Mouse (Mus musculus) T-helper 1 cell (primary cell): Measurements from ENCODE around the gene Nrxn1.

Experiments used
- in situ Hi-C: fragments of 300-600 bp; cut with MboI, MseI; formaldehyde crosslinking; loops from one replicate; pipeline ENCODE4 v1.15.1; 2025; ENCODE audit warnings: high pct_unique_total_duplicates

The Nrxn1 gene

GRCm38 (mm10) chr17:90662318-90662717, 430.6 kb downstream of the Nrxn1 start:
- in situ Hi-C loops, result no loop called here

- in situ Hi-C loops, result no loop called here
Observed at GRCm38 (mm10) chr17:90654506-90654905, 438.4 kb downstream of the Nrxn1 start.

- in situ Hi-C loops, result no loop called here
Observed at GRCm38 (mm10) chr17:90653347-90653746, 439.5 kb downstream of the Nrxn1 start.

GRCm38 (mm10) chr17:90650279-90650678, 442.6 kb downstream of the Nrxn1 start:
- in situ Hi-C loops, result no loop called here

- in situ Hi-C loops, result loop anchor here (10.0 kb wide), 1 partner anchor 1626 kb away; no protein-coding TSS in a partner anchor
Observed at GRCm38 (mm10) chr17:90638970-90639524, 453.8 kb downstream of the Nrxn1 start.

GRCm38 (mm10) chr17:90638183-90638727, 454.6 kb downstream of the Nrxn1 start:
- in situ Hi-C loops, result loop anchor here (10.0 kb wide), 1 partner anchor 1627 kb away; no protein-coding TSS in a partner anchor

- in situ Hi-C loops, result loop anchor here (10.0 kb wide), 1 partner anchor 1633 kb away; no protein-coding TSS in a partner anchor
Observed at GRCm38 (mm10) chr17:90631371-90631770, 461.5 kb downstream of the Nrxn1 start.

GRCm38 (mm10) chr17:90629851-90630250, 463.0 kb downstream of the Nrxn1 start:
- in situ Hi-C loops, result loop anchor here (10.0 kb wide), 1 partner anchor 1635 kb away; no protein-coding TSS in a partner anchor

- in situ Hi-C loops, result no loop called here
Observed at GRCm38 (mm10) chr17:90628469-90628868, 464.4 kb downstream of the Nrxn1 start.

GRCm38 (mm10) chr17:90628004-90628403, 464.9 kb downstream of the Nrxn1 start:
- in situ Hi-C loops, result no loop called here

GRCm38 (mm10) chr17:90627395-90627794, 465.5 kb downstream of the Nrxn1 start:
- in situ Hi-C loops, result no loop called here

- in situ Hi-C loops, result no loop called here
Observed at GRCm38 (mm10) chr17:90624591-90625266, 468.1 kb downstream of the Nrxn1 start.

GRCm38 (mm10) chr17:90621828-90622227, 471.0 kb downstream of the Nrxn1 start:
- in situ Hi-C loops, result no loop called here

- in situ Hi-C loops, result no loop called here
Observed at GRCm38 (mm10) chr17:90615019-90615418, 477.9 kb downstream of the Nrxn1 start.

GRCm38 (mm10) chr17:90607427-90607806, 485.5 kb downstream of the Nrxn1 start:
- in situ Hi-C loops, result no loop called here

GRCm38 (mm10) chr17:90606718-90607426, 486.0 kb downstream of the Nrxn1 start:
- in situ Hi-C loops, result no loop called here

- in situ Hi-C loops, result no loop called here
Observed at GRCm38 (mm10) chr17:90599570-90600524, 493.0 kb downstream of the Nrxn1 start.

- in situ Hi-C loops, result no loop called here
Observed at GRCm38 (mm10) chr17:90594798-90595533, 497.9 kb downstream of the Nrxn1 start.

GRCm38 (mm10) chr17:90586891-90587290, 506.0 kb downstream of the Nrxn1 start:
- in situ Hi-C loops, result no loop called here

GRCm38 (mm10) chr17:90584666-90585195, 508.1 kb downstream of the Nrxn1 start:
- in situ Hi-C loops, result no loop called here
